Mouse (Mus musculus) heart, postnatal 0 days (tissue): ENCODE results near the gene Rasgef1a.

ENCODE experiments used
- CTCF ChIP-seq: IDR thresholded peaks from 2 replicates; pipeline ENCODE4 v1.5.1; 2016; ENCODE audit warnings: antibody characterized with exemption, control low read depth, low read depth
- EP300 ChIP-seq: IDR thresholded peaks from 2 replicates; pipeline ENCODE4 v1.6.1; 2016; ENCODE audit warnings: antibody characterized with exemption, low read depth

DNA sequence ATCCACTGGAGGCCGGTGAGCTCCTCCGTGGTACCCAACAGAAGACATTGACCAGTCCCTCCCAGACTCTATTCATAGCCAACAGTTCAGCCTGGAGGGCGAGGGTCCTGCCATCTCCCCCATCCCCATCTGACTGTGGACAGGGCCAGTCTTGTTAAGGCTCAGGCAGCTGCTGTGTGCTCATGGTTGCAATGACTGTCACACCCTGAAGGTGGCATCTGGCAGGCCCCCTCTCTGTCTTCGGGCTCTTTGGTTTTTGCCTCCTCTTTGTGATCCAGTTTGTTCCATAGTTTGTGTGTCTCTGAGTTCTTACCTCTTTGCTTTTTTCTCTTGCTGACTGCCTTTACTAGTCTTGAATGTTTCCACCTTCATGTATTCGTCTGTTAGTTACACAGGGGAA is 24.1 kb upstream of the Rasgef1a start:
- no peak for TF ChIP-seq CTCF
- no peak for TF ChIP-seq EP300
